ENCODE assay signal across 8 mouse cellular contexts in genomic region chr7:27257046-27257851, GRCm38 (mm10). TPM values are rescaled to one million over a fixed set of nuclear protein-coding genes. Genes with fewer than 3 reads are reported as not detected.
DNase-seq lines count a peak whose midpoint lies in the region; ATAC-seq and TF ChIP-seq lines count a peak whose summit lies in the region.

No protein-coding gene starts in this region.

- H3K27ac ChIP-seq in cerebellum, adult 2 months (ENCODE audit: insufficient read depth, low read length) = peak overlapping the region; percentile 76
- peak overlapping the region; percentile 95 for H3K27ac ChIP-seq in forebrain, embryonic 15.5 days (replicated peaks)
- peak overlapping the region; percentile 93 for H3K27ac ChIP-seq in hindbrain, embryonic 10.5 days
- H3K27ac ChIP-seq in lung, embryonic 15.5 days = peak overlapping the region; percentile 66

- 5% methylated on average over 27 of the region's 27 CpGs for WGBS in cerebellum, adult 2 months
- 4% methylated on average over 27 of the region's 27 CpGs for WGBS in forebrain, embryonic 15.5 days
- WGBS in hindbrain, embryonic 10.5 days = 11% methylated on average over 27 of the region's 27 CpGs
- WGBS in lung, embryonic 15.5 days = 27% methylated on average over 27 of the region's 27 CpGs

- H3K27me3 ChIP-seq in cerebellum, adult 2 months (ENCODE audit: control insufficient read depth, insufficient read depth, low read length) = no peaks in the 10 kb centered on the region
- no peaks in the 10 kb centered on the region for H3K27me3 ChIP-seq in forebrain, embryonic 15.5 days
- H3K27me3 ChIP-seq in hindbrain, embryonic 10.5 days (ENCODE audit: insufficient read depth, poor library complexity, severe bottlenecking) = 0 out of 2 replicates have a peak, but pooled peaks cover 3% of the 10 kb centered on the region
- no peaks in the 10 kb centered on the region for H3K27me3 ChIP-seq in lung, embryonic 15.5 days

- peak overlapping the region; percentile 77 for H3K4me2 ChIP-seq in forebrain, embryonic 15.5 days (replicated peaks)
- peak overlapping the region; percentile 84 for H3K4me2 ChIP-seq in lung, embryonic 15.5 days

- no peak for TF ChIP-seq POLR2A in cerebellum, adult 2 months (IDR thresholded peaks at IDR 0.05; ENCODE audit: borderline replicate concordance, insufficient read depth, low read length)

- no peak overlapping the region; the same call in 1 of the 2 replicates for H3K9ac ChIP-seq in forebrain, embryonic 15.5 days (replicated peaks)
- H3K9ac ChIP-seq in lung, embryonic 15.5 days = no peak overlapping the region

- ATAC-seq in forebrain, embryonic 15.5 days (replicated peaks) = peak; percentile 35
- ATAC-seq in lung, embryonic 15.5 days (ENCODE audit: borderline replicate concordance, extremely low read depth, low FRiP score, low TSS enrichment) = 0 out of 2 replicates have a peak, but pooled peaks have one; percentile 0

- DNase-seq in MEL-GATA-1-ER (ENCODE audit: extremely low read depth, low read depth) = peak; percentile 53
- DNase-seq in cerebellum, adult 2 months = peak; percentile 78 to 81
- DNase-seq in hindbrain, embryonic 10.5 days (ENCODE audit: low spot score) = peak; percentile 44
- peak; percentile 82 for DNase-seq in layer of hippocampus, adult 9-11 months
- DNase-seq in ovary, postnatal 36 days (ENCODE audit: low spot score) = peak; percentile 71
- DNase-seq in thymus, postnatal 36 days = no peak

- no peaks in the 10 kb centered on the region for H3K9me3 ChIP-seq in forebrain, embryonic 15.5 days
- no peaks in the 10 kb centered on the region for H3K9me3 ChIP-seq in hindbrain, embryonic 10.5 days
- H3K9me3 ChIP-seq in lung, embryonic 15.5 days = no peaks in the 10 kb centered on the region

- H3K4me1 ChIP-seq in cerebellum, adult 2 months (ENCODE audit: control insufficient read depth, insufficient read depth, low read length) = peaks cover 21% of the 10 kb centered on the region
- peaks cover 49% of the 10 kb centered on the region for H3K4me1 ChIP-seq in forebrain, embryonic 15.5 days
- peaks cover 60% of the 10 kb centered on the region for H3K4me1 ChIP-seq in hindbrain, embryonic 10.5 days (replicated peaks)
- peaks cover 44% of the 10 kb centered on the region for H3K4me1 ChIP-seq in lung, embryonic 15.5 days

- H3K36me3 ChIP-seq in forebrain, embryonic 15.5 days = peaks cover 6% of the 10 kb centered on the region
- peaks cover 27% of the 10 kb centered on the region for H3K36me3 ChIP-seq in hindbrain, embryonic 10.5 days
- H3K36me3 ChIP-seq in lung, embryonic 15.5 days = peaks cover 4% of the 10 kb centered on the region

- TF ChIP-seq CTCF in cerebellum, adult 2 months (IDR thresholded peaks at IDR 0.05; ENCODE audit: borderline replicate concordance, insufficient read depth, low read depth, low read length) = no peak

- peak overlapping the region; percentile 21 for H3K4me3 ChIP-seq in cerebellum, adult 2 months (replicated peaks; ENCODE audit: insufficient read depth, low read depth, low read length)
- H3K4me3 ChIP-seq in forebrain, embryonic 15.5 days = peak overlapping the region; percentile 82
- H3K4me3 ChIP-seq in hindbrain, embryonic 10.5 days = peak overlapping the region; percentile 83
- H3K4me3 ChIP-seq in lung, embryonic 15.5 days = peak overlapping the region; percentile 91; the same call in 1 of the 2 replicates

RNA-seq across cellular contexts. Expression of gene Numbl, which starts 1.0 kb away (rescaled TPM):
- 56.7 and 64.1 TPM in 2 replicates for polyA plus RNA-seq in cerebellum, adult 2 months (2012; rRNA removed)
- polyA plus RNA-seq in forebrain, embryonic 15.5 days (2015; fragmentation: Nextera tagmentation; extraction: Ambion mirVana) = 47.2 and 49.0 TPM in 2 replicates
- polyA plus RNA-seq in hindbrain, embryonic 10.5 days (2016; fragmentation: Nextera tagmentation; extraction: Ambion mirVana) = 28.9 and 53.1 TPM in 2 replicates
- polyA plus RNA-seq in lung, embryonic 15.5 days (2015; fragmentation: Nextera tagmentation; extraction: Ambion mirVana) = 23.6 and 23.8 TPM in 2 replicates

RNA-seq across cellular contexts. Expression of gene Coq8b, which starts 24.4 kb away (rescaled TPM):
- 20.8 and 23.9 TPM in 2 replicates for polyA plus RNA-seq in cerebellum, adult 2 months (2012; rRNA removed)
- 26.1 and 27.8 TPM in 2 replicates for polyA plus RNA-seq in forebrain, embryonic 15.5 days (2015; fragmentation: Nextera tagmentation; extraction: Ambion mirVana)
- polyA plus RNA-seq in hindbrain, embryonic 10.5 days (2016; fragmentation: Nextera tagmentation; extraction: Ambion mirVana) = 22.4 and 27.2 TPM in 2 replicates
- polyA plus RNA-seq in lung, embryonic 15.5 days (2015; fragmentation: Nextera tagmentation; extraction: Ambion mirVana) = 20.3 and 20.4 TPM in 2 replicates

RNA-seq across cellular contexts. Expression of gene Itpkc, which starts 28.8 kb away (rescaled TPM):
- polyA plus RNA-seq in cerebellum, adult 2 months (2012; rRNA removed) = 12.4 and 13.2 TPM in 2 replicates
- 6.8 and 7.1 TPM in 2 replicates for polyA plus RNA-seq in forebrain, embryonic 15.5 days (2015; fragmentation: Nextera tagmentation; extraction: Ambion mirVana)
- polyA plus RNA-seq in hindbrain, embryonic 10.5 days (2016; fragmentation: Nextera tagmentation; extraction: Ambion mirVana) = 5.6 and 6.8 TPM in 2 replicates
- polyA plus RNA-seq in lung, embryonic 15.5 days (2015; fragmentation: Nextera tagmentation; extraction: Ambion mirVana) = 5.1 and 5.4 TPM in 2 replicates

Comparison
In these comparisons a context has a peak if more than half of its experiments do, and no peak if none do; other contexts are left out.
1. DNase-seq: peak in MEL-GATA-1-ER (single experiment), cerebellum, adult 2 months (2 of 2), hindbrain, embryonic 10.5 days (single experiment), layer of hippocampus, adult 9-11 months (single experiment) and ovary, postnatal 36 days (single experiment); none in thymus, postnatal 36 days (0 of 2).
2. H3K4me3 ChIP-seq: peak in every context shown above with its lines; median percentile 91 in lung, embryonic 15.5 days; 83 in hindbrain, embryonic 10.5 days; 82 in forebrain, embryonic 15.5 days; 21 in cerebellum, adult 2 months.
3. Peak in every context shown above with its lines, with median percentiles within 50 percentile points of each other: H3K27ac ChIP-seq.